Mouse (Mus musculus): Measurements from ENCODE around the gene Crybb1. TPM values are rescaled to one million over a fixed set of nuclear protein-coding genes. Genes with fewer than 3 reads are reported as not detected.

Gene Crybb1
- not detected for polyA plus RNA-seq (2015; fragmentation: Illumina TruSeq; extraction: RNeasy Lipid Tissue Mini Kit (QIAGEN cat#74804); ENCODE audit: insufficient read depth, low read depth, low replicate concordance)

DNA sequence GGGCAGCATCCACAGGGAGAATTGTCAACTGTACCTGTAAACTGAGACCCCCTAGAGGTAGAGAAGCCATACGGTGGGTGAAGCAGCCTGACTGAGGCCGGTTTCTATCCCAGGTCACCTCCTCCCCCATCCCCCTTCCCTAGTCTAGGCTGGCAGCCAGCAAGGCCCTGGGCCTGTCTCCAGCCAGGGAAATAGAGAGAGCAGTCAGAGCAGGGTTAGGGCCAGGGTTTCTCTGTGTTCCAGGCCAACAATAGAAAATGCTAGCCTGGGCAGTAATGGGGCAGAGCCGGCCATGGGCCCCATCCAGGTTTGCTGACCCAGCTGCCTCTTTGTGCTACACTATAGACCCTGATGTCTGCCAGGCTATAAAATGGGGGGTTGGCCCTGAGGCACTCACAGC is at the start of gene Crybb1:
Gene Crybb1, plus strand, starts transcription at position 390 of the 400 bp plus-strand sequence.

DNA sequence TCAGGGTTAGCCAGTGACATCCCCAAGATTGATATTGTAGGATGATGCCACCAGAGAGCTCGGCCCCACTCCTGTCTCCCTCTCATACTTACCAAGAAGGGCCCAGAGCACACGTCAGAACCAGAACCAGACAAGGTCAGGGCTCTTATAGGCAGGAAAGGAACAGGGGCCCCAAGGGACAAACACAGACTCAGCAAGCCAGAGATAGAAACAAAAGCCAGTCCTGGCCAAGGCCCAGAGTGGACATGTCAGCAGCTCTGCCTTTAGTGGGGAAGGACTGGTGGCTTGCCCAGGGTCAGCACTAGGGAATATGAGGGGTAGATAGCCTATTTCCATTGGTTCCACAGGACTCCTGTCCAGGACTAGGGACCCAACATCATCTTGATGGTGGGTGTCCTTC is 3.2 kb upstream of the Crybb1 start, which contains the start of gene Cryba4:
Gene Cryba4, minus strand, starts transcription at position 119 of the 400 bp plus-strand sequence.

DNA sequence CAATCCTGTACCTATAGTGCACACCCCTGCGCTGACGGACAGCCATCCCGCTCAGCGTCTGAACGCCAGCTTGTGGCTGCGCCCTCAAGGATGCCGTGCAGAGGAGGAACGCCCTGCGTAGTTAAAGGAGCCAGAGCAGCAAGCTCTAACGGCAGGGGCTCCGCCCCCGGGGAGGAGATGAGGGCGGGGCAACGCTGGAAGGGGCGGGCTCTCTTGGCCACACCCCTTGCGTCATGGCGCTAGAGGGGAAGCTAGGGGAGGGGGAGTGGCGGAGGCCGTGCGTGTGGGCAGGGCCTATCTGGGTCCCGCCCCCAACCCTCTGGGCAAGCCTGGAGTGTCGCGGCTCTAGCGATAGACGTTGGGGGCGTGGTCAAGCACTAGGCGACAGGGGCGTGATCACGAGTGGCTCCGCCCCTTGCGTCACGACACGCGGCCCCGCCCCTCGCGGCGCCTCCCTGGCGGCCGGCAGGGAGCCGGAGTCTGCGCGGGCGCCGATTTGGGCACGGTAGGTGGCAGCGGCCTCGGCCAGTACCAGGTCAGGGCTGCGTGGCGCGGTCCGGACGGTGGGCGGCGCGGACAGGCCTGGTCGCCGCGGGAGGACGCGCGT is 20.8 kb downstream of the Crybb1 start, which contains the start of gene Tpst2:
Gene Tpst2, plus strand, starts transcription at position 425 of the 607 bp plus-strand sequence.

Other genes starting within 250 kb of the Crybb1 start
- gene Cryba4, start 3.3 kb upstream of the Crybb1 start, polyA plus RNA-seq (2015; fragmentation: Illumina TruSeq; extraction: RNeasy Lipid Tissue Mini Kit (QIAGEN cat#74804); ENCODE audit: insufficient read depth, low read depth, low replicate concordance): not detected
- gene Tpst2, start 20.9 kb downstream of the Crybb1 start, polyA plus RNA-seq (2015; fragmentation: Illumina TruSeq; extraction: RNeasy Lipid Tissue Mini Kit (QIAGEN cat#74804); ENCODE audit: insufficient read depth, low read depth, low replicate concordance): 28.0 TPM
- gene Tfip11, start 70.5 kb downstream of the Crybb1 start, polyA plus RNA-seq (2015; fragmentation: Illumina TruSeq; extraction: RNeasy Lipid Tissue Mini Kit (QIAGEN cat#74804); ENCODE audit: insufficient read depth, low read depth, low replicate concordance): 5.8 TPM
- gene Srrd, start 87.2 kb downstream of the Crybb1 start, polyA plus RNA-seq (2015; fragmentation: Illumina TruSeq; extraction: RNeasy Lipid Tissue Mini Kit (QIAGEN cat#74804); ENCODE audit: insufficient read depth, low read depth, low replicate concordance): 3.8 TPM
- gene Hps4, start 87.3 kb downstream of the Crybb1 start, polyA plus RNA-seq (2015; fragmentation: Illumina TruSeq; extraction: RNeasy Lipid Tissue Mini Kit (QIAGEN cat#74804); ENCODE audit: insufficient read depth, low read depth, low replicate concordance): 16.8 TPM
- not detected for gene Gm6583, start 100.2 kb downstream of the Crybb1 start, polyA plus RNA-seq (2015; fragmentation: Illumina TruSeq; extraction: RNeasy Lipid Tissue Mini Kit (QIAGEN cat#74804); ENCODE audit: insufficient read depth, low read depth, low replicate concordance)
- 0.85 TPM for gene Asphd2, start 139.1 kb downstream of the Crybb1 start, polyA plus RNA-seq (2015; fragmentation: Illumina TruSeq; extraction: RNeasy Lipid Tissue Mini Kit (QIAGEN cat#74804); ENCODE audit: insufficient read depth, low read depth, low replicate concordance)
- not detected for gene Gm6588, start 193.6 kb downstream of the Crybb1 start, polyA plus RNA-seq (2015; fragmentation: Illumina TruSeq; extraction: RNeasy Lipid Tissue Mini Kit (QIAGEN cat#74804); ENCODE audit: insufficient read depth, low read depth, low replicate concordance)